Mouse (Mus musculus) thymus, adult 2 months (tissue): ENCODE data around the gene Efcc1.

Experiments
- CTCF ChIP-seq: fragments of 200-500 bp; IDR thresholded peaks from 2 replicates; pipeline ENCODE4 v1.5.1; 2012; ENCODE audit warnings: mild to moderate bottlenecking, control low read depth, low read length, moderate library complexity, borderline replicate concordance; ENCODE audit not compliant: control insufficient read depth, poor library complexity, insufficient read depth; ENCODE audit errors: extremely low read depth
- POLR2A ChIP-seq: fragments of 200-500 bp; IDR thresholded peaks from 2 replicates; pipeline ENCODE4 v1.6.1; 2012; ENCODE audit warnings: mild to moderate bottlenecking, low read length, control low read depth, moderate library complexity; ENCODE audit not compliant: control insufficient read depth, poor library complexity, insufficient read depth; ENCODE audit errors: extremely low read depth

- TF ChIP-seq CTCF (no peak), POLR2A (no peak)
Measured at GRCm38 (mm10) chr6:87743281-87743680, 12.6 kb downstream of the Efcc1 start.
